20 mouse cellular contexts compared by ENCODE assay signal in genomic region chr3:143595081-143595480, GRCm38 (mm10).
DNase-seq lines count a peak whose midpoint lies in the region; ATAC-seq and TF ChIP-seq lines count a peak whose summit lies in the region.
"Had no signal": no experiment of that assay in that cellular context is flagged by ENCODE, and none has a peak within 500 bp of the region (broad histone marks: within the 10 kb centered on the region; RNA-seq: fewer than 3 reads in every experiment).

No protein-coding gene starts in this region.

- DNase-seq in forebrain, postnatal 0 days, result no peak
- DNase-seq in forebrain, embryonic 10.5 days (ENCODE audit: extremely low spot score, low spot score), result no peak
- peak; percentile 34 for DNase-seq in kidney, postnatal 0 days (ENCODE audit: low spot score)
- DNase-seq in kidney, postnatal 14 days, result no peak
- DNase-seq in lung, postnatal 4 days, result no peak
- DNase-seq in adipocyte (ENCODE audit: low spot score), result peak; percentile 64
- DNase-seq in urinary bladder, postnatal 14 days (ENCODE audit: low spot score), result no peak
- DNase-seq: adrenal gland, adult 2 months; adrenal gland, postnatal 25 days; gastrocnemius, postnatal 14 days; heart, adult 2 months; heart, postnatal 36 days had no signal

- H3K4me1 ChIP-seq in forebrain, postnatal 0 days (ENCODE audit: insufficient read depth), result peaks cover 4% of the 10 kb centered on the region; the same call in 1 of the 2 replicates
- peaks cover 20% of the 10 kb centered on the region for H3K4me1 ChIP-seq in forebrain, embryonic 10.5 days
- H3K4me1 ChIP-seq in kidney, postnatal 0 days (replicated peaks; ENCODE audit: insufficient read depth, low read length), result no peaks in the 10 kb centered on the region
- peaks cover 9% of the 10 kb centered on the region for H3K4me1 ChIP-seq in lung, embryonic 16.5 days (replicated peaks; ENCODE audit: control insufficient read depth, insufficient read depth, low read length)
- H3K4me1 ChIP-seq: forebrain, embryonic 12.5 days; hindbrain, embryonic 15.5 days had no signal

- H3K36me3 ChIP-seq in forebrain, postnatal 0 days (ENCODE audit: insufficient read depth), result no peaks in the 10 kb centered on the region
- H3K36me3 ChIP-seq in forebrain, embryonic 10.5 days (replicated peaks), result no peaks in the 10 kb centered on the region
- H3K36me3 ChIP-seq in kidney, postnatal 0 days (ENCODE audit: insufficient read depth, low read length), result no peaks in the 10 kb centered on the region
- H3K36me3 ChIP-seq in lung, embryonic 16.5 days (ENCODE audit: control insufficient read depth, insufficient read depth, low read length), result no peaks in the 10 kb centered on the region
- H3K36me3 ChIP-seq: embryonic facial prominence, embryonic 12.5 days; forebrain, embryonic 12.5 days; heart, embryonic 12.5 days; hindbrain, embryonic 15.5 days had no signal

- H3K27ac ChIP-seq in forebrain, postnatal 0 days (ENCODE audit: low read depth, low read length), result no peak overlapping the region
- H3K27ac ChIP-seq in forebrain, embryonic 10.5 days, result no peak overlapping the region
- H3K27ac ChIP-seq in kidney, postnatal 0 days, result no peak overlapping the region
- no peak overlapping the region; the same call in 1 of the 2 replicates for H3K27ac ChIP-seq in lung, embryonic 16.5 days (ENCODE audit: low read length)
- H3K27ac ChIP-seq: embryonic facial prominence, embryonic 12.5 days; forebrain, embryonic 12.5 days; heart, adult 2 months; hindbrain, embryonic 15.5 days had no signal

- no peaks in the 10 kb centered on the region for H3K27me3 ChIP-seq in forebrain, postnatal 0 days (ENCODE audit: insufficient read depth, low read length)
- H3K27me3 ChIP-seq in forebrain, embryonic 10.5 days (ENCODE audit: poor library complexity, severe bottlenecking), result peaks cover 18% of the 10 kb centered on the region; the same call in 1 of the 2 replicates
- no peaks in the 10 kb centered on the region for H3K27me3 ChIP-seq in kidney, postnatal 0 days (ENCODE audit: insufficient read depth, low read length)
- H3K27me3 ChIP-seq in lung, embryonic 16.5 days (ENCODE audit: control insufficient read depth, insufficient read depth, low read depth, low read length), result no peaks in the 10 kb centered on the region
- H3K27me3 ChIP-seq: CH12.LX; embryonic facial prominence, embryonic 12.5 days; heart, embryonic 12.5 days; hindbrain, embryonic 15.5 days; Patski had no signal

- TF ChIP-seq CTCF in forebrain, postnatal 0 days (IDR thresholded peaks at IDR 0.05; ENCODE audit: low read depth), result no peak
- no peak for TF ChIP-seq CTCF in kidney, postnatal 0 days (IDR thresholded peaks at IDR 0.05; ENCODE audit: low read depth)

- ATAC-seq in forebrain, postnatal 0 days, result peak; percentile 27; the same call in 1 of the 2 replicates
- no peak for ATAC-seq in kidney, postnatal 0 days (replicated peaks; ENCODE audit: low FRiP score, low read depth)
- peak; percentile 30; the same call in 1 of the 2 replicates for ATAC-seq in lung, embryonic 16.5 days (ENCODE audit: low read depth)
- ATAC-seq: activated CD4-positive, CD25-positive, alpha-beta regulatory T cell, adult 4 months; Patski had no signal

- WGBS in forebrain, postnatal 0 days, result 69% methylated on average over 2 of the region's 2 CpGs
- 93% methylated on average over 2 of the region's 2 CpGs for WGBS in forebrain, embryonic 10.5 days
- 74% methylated on average over 2 of the region's 2 CpGs for WGBS in kidney, postnatal 0 days
- WGBS in lung, embryonic 16.5 days, result 41% methylated on average over 2 of the region's 2 CpGs

- H3K9me3 ChIP-seq in forebrain, postnatal 0 days (ENCODE audit: low read length), result no peaks in the 10 kb centered on the region
- no peaks in the 10 kb centered on the region for H3K9me3 ChIP-seq in forebrain, embryonic 10.5 days
- no peaks in the 10 kb centered on the region for H3K9me3 ChIP-seq in kidney, postnatal 0 days (replicated peaks; ENCODE audit: low read length)
- no peaks in the 10 kb centered on the region for H3K9me3 ChIP-seq in lung, embryonic 16.5 days (ENCODE audit: control insufficient read depth, low read length)
- H3K9me3 ChIP-seq: embryonic facial prominence, embryonic 12.5 days; forebrain, embryonic 12.5 days; heart, embryonic 12.5 days; hindbrain, embryonic 15.5 days had no signal

- H3K4me3 ChIP-seq in forebrain, postnatal 0 days (ENCODE audit: low read depth, low read length), result no peak overlapping the region
- no peak overlapping the region for H3K4me3 ChIP-seq in forebrain, embryonic 10.5 days
- no peak overlapping the region for H3K4me3 ChIP-seq in kidney, postnatal 0 days (replicated peaks; ENCODE audit: low read depth, low read length)
- no peak overlapping the region for H3K4me3 ChIP-seq in lung, embryonic 16.5 days (ENCODE audit: low read length)
- H3K4me3 ChIP-seq: embryonic facial prominence, embryonic 12.5 days; forebrain, embryonic 12.5 days; heart, adult 2 months; heart, embryonic 12.5 days; hindbrain, embryonic 15.5 days had no signal

- no peak overlapping the region for H3K4me2 ChIP-seq in forebrain, postnatal 0 days (ENCODE audit: low read depth)
- H3K4me2 ChIP-seq in kidney, postnatal 0 days (ENCODE audit: low read length), result no peak overlapping the region
- no peak overlapping the region for H3K4me2 ChIP-seq in lung, embryonic 16.5 days (ENCODE audit: low read depth, low read length)
- H3K4me2 ChIP-seq: embryonic facial prominence, embryonic 12.5 days; forebrain, embryonic 12.5 days; heart, embryonic 12.5 days; hindbrain, embryonic 15.5 days had no signal

- H3K9ac ChIP-seq in forebrain, postnatal 0 days, result no peak overlapping the region
- no peak overlapping the region for H3K9ac ChIP-seq in kidney, postnatal 0 days (ENCODE audit: low read depth, low read length)
- no peak overlapping the region for H3K9ac ChIP-seq in lung, embryonic 16.5 days (ENCODE audit: low read length)
- H3K9ac ChIP-seq: embryonic facial prominence, embryonic 12.5 days; forebrain, embryonic 12.5 days; heart, embryonic 12.5 days; hindbrain, embryonic 15.5 days had no signal

Comparison
In these comparisons a context has a peak if more than half of its experiments do, and no peak if none do; other contexts are left out.
1. DNase-seq: peak in kidney, postnatal 0 days (single experiment) and adipocyte (single experiment); none in forebrain, postnatal 0 days (single experiment), forebrain, embryonic 10.5 days (single experiment), kidney, postnatal 14 days (single experiment), lung, postnatal 4 days (0 of 2) and urinary bladder, postnatal 14 days (single experiment).